Mouse (Mus musculus): ENCODE data around the gene Grin1. TPM values are rescaled to one million over a fixed set of nuclear protein-coding genes. Genes with fewer than 3 reads are reported as not detected.

Grin1 gene
- polyA plus RNA-seq, 1 experiment from 2014 or later = 0.93 TPM

DNA sequence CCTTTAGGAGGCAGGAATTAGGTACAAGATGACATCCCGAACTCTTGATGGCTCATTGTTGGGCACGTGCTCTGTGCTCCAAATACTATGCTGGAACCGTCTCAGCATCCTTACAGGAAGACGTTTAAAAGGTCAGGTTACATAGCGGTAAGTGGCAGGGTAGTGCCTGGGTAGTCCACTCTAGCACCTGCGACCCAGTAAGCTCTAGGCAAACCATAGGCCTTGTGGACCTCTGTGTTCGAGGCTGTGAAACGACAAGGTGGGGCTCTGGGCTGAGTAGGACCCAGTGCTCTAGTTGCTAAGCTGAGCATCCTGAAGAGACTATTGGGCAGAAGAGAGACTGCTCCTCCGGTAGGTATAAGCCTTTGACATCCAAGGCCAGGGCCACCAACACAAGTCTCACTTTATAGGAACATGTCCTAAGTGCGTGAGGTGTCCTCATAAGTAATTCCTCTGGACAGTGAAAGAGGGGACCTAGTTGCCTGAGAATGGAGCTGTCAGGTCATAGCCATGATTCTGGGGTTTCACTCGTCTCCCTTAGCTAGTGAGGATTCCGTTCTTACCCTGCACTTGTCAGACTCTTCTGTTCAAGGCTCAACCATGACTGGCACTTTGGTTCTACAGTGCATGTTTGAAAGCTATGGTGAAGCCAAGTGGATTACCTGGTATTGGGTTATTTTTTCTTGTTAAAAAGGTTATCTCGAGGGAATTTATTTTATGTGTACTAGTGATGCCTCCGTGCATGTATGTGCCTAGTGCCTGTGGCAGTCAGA is 13.2 kb downstream of the Grin1 start:
- 49% methylated on average over 14 of the region's 14 CpGs for WGBS
- H3K27ac ChIP-seq = no peak overlapping the region
- no peaks in the 10 kb centered on the region for H3K9me3 ChIP-seq
- no peak for DNase-seq (ENCODE audit: low spot score)
- H3K36me3 ChIP-seq = no peaks in the 10 kb centered on the region
- H3K27me3 ChIP-seq (ENCODE audit: insufficient read depth, poor library complexity, severe bottlenecking) = peaks cover 87% of the 10 kb centered on the region
- H3K4me3 ChIP-seq = peak overlapping the region; percentile 60
- H3K4me1 ChIP-seq = peaks cover 9% of the 10 kb centered on the region

DNA sequence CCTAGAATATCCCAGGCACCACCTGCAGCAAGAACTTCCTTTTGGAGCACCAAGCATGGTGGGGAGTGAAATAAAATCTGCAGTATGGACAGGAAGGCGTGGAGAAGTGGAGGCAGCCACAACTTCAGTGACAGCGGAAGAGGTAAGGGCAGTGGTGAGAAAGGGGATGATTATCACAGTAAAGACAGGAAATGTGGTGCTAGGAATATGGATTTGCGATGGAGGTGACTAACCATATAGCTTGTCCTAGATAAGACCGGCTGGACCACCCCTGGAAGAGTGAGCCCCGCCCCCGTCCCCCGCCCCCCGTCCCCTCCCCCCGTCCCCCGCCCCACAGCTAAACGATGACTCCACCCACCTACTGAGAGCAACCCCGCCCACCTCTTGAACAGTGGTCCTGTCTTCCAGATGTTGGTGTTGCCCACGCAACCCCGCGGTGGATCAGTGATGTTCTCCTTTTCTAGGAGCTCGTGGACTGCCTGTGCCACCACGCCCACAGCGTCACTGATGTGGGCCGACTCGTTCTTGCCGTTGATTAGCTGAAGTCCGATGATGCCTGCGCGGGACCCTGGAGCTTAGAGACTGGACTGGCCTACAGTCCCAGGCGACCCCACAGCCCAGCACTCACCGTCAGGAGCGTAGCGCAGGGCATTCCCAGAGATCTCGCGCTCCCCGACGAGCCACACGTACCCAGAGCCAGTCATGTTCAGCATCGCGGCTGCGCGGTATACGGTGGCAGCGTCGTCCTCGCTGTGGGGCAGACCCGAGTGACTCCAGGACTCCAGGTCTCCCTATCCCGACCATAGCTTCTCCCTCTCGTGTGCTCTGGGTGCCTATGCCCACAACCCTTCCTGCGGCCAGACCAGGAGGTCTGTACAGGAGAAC is 14.1 kb downstream of the Grin1 start:
- Histone ChIP-seq H3K27me3 (ENCODE audit: insufficient read depth, poor library complexity, severe bottlenecking) (peaks cover 79% of the 10 kb centered on the region), H3K36me3 (no peaks in the 10 kb centered on the region), H3K4me3 (peak overlapping the region; percentile 60), H3K4me1 (peaks cover 9% of the 10 kb centered on the region), H3K27ac (no peak overlapping the region), H3K9me3 (no peaks in the 10 kb centered on the region)
- WGBS = 3% methylated on average over 45 of the region's 45 CpGs
- no peak for DNase-seq (ENCODE audit: low spot score)

DNA sequence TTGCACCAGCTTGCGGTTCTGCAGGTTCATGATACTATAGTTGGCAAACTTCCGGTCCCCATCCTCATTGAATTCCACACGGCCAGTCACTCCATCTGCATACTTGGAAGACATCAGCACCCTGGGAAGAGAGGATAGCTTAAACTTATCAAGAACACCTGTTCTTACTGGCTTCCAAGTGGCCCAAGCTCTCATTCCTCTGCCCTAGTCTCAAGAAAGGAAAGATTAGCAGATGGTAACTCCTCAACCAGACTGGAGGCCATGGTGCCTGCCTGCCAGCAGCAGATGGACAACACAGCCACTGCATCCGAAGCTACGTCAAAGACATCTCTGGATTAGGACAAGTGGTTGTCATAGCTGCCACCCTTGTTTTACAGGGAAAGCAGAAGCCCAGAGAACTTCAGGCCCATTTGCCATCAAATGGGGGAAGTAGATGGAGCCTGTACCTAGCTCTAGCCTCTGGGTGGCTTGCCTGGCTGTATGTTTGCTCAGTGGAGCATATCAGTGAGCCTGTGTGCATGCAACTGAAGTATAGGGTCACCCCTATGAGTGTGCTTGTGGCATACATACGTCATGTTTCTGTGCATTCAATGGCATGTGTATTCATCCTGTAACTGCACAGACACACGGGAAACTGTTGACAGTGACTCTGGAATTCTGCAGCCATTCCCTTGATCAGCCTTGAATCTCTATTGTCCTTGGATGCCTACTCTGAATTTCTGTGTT is 14.9 kb downstream of the Grin1 start:
- H3K36me3 ChIP-seq = no peaks in the 10 kb centered on the region
- no peaks in the 10 kb centered on the region for H3K9me3 ChIP-seq
- H3K27ac ChIP-seq = no peak overlapping the region
- peaks cover 9% of the 10 kb centered on the region for H3K4me1 ChIP-seq
- DNase-seq (ENCODE audit: low spot score) = no peak
- H3K4me3 ChIP-seq = peak overlapping the region; percentile 60; the same call in 1 of the 2 replicates
- peaks cover 70% of the 10 kb centered on the region for H3K27me3 ChIP-seq (ENCODE audit: insufficient read depth, poor library complexity, severe bottlenecking)
- 66% methylated on average over 7 of the region's 7 CpGs for WGBS

DNA sequence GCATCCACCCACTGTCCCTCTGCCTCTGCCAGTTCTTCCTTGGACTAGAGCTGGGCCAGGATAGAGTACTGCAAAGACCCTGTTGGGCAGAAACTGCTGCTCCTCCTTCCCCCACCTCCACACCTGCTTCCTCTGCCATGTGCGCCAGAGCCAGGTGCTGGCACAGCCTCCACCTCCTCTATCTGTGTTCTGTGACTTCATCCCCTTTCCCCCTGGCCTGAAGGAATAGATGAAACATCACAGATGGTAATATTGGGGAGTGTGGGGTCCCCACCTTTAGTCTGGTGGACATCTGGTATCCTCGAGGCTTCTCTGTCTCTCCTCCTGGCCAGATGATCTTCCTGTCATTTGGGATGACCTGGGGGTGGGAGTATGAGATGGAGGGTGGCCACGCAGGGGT is 15.5 kb downstream of the Grin1 start:
- Histone ChIP-seq H3K4me3 (no peak overlapping the region), H3K9me3 (no peaks in the 10 kb centered on the region), H3K36me3 (no peaks in the 10 kb centered on the region), H3K4me1 (peaks cover 9% of the 10 kb centered on the region), H3K27ac (no peak overlapping the region), H3K27me3 (ENCODE audit: insufficient read depth, poor library complexity, severe bottlenecking) (peaks cover 70% of the 10 kb centered on the region)
- WGBS = 55% methylated on average over 3 of the region's 3 CpGs
- no peak for DNase-seq (ENCODE audit: low spot score)

DNA sequence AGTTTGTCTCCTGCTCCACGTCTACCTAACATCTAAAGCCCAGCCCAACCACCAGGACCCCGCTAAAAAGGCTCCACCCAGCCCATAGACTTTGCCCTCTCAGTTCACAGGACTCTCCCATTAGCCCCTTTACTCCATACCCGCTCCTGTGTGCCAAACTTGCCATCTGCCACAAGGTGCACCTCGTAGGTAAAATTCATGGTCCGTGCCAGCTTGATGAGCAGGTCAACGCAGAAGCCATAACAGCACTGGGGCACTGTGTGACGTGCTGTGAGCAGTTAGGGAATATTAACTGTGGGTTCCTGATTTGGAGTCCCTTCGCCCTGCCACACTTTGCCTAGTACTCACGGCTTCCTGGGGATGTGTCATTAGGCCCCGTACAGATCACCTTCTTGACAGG is 20.9 kb downstream of the Grin1 start:
- Histone ChIP-seq H3K27me3 (ENCODE audit: insufficient read depth, poor library complexity, severe bottlenecking) (peaks cover 70% of the 10 kb centered on the region), H3K36me3 (no peaks in the 10 kb centered on the region), H3K27ac (no peak overlapping the region), H3K4me1 (no peaks in the 10 kb centered on the region), H3K4me3 (no peak overlapping the region), H3K9me3 (no peaks in the 10 kb centered on the region)
- no peak for DNase-seq (ENCODE audit: low spot score)
- WGBS = 76% methylated on average over 10 of the region's 10 CpGs

DNA sequence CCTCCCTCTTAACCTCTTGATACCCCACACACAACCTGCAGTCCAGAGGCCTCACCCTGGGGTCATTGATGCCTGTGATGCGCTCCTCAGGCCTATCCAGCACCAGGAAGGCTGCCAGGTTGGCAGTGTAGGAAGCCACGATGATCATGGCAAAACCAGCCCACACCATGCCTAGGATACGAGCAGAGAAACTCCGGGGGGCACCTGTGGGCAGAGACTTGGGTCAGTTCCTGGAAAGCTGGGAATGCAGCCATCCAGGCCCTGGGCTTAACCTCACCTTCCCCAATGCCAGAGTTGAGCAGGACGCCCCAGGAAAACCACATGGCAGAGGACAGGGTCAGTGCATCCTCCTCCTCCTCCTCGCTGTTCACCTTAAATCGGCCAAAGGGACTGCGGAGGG is 21.9 kb downstream of the Grin1 start:
- Histone ChIP-seq H3K27me3 (ENCODE audit: insufficient read depth, poor library complexity, severe bottlenecking) (peaks cover 74% of the 10 kb centered on the region), H3K4me1 (peaks cover 6% of the 10 kb centered on the region), H3K9me3 (no peaks in the 10 kb centered on the region), H3K4me3 (no peak overlapping the region), H3K27ac (no peak overlapping the region), H3K36me3 (no peaks in the 10 kb centered on the region)
- no peak for DNase-seq (ENCODE audit: low spot score)
- 67% methylated on average over 8 of the region's 8 CpGs for WGBS

DNA sequence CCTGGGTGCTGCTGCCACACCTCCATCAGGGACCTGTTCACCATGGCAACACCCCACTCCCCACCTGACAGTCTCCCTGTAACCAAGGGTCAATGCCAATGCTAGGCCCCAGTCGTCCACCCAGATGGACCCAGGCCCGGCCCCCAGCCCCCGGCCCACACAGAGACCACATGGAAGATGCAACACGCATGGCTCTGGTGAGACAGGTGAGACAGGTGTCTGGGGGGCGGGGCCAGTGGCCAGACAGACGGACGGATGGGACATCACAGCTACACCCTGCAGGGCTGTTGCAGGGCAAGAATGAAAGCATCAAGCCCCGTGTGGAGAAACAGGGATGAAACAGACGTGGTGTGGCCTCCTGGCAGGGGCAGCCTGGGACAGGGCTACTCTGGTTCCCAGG is 25.3 kb downstream of the Grin1 start:
- peaks cover 100% of the 10 kb centered on the region for H3K27me3 ChIP-seq (ENCODE audit: insufficient read depth, poor library complexity, severe bottlenecking)
- DNase-seq (ENCODE audit: low spot score) = no peak
- no peaks in the 10 kb centered on the region for H3K9me3 ChIP-seq
- H3K4me3 ChIP-seq = no peak overlapping the region
- 66% methylated on average over 9 of the region's 9 CpGs for WGBS
- peaks cover 28% of the 10 kb centered on the region for H3K4me1 ChIP-seq
- H3K27ac ChIP-seq = no peak overlapping the region
- H3K36me3 ChIP-seq = no peaks in the 10 kb centered on the region

DNA sequence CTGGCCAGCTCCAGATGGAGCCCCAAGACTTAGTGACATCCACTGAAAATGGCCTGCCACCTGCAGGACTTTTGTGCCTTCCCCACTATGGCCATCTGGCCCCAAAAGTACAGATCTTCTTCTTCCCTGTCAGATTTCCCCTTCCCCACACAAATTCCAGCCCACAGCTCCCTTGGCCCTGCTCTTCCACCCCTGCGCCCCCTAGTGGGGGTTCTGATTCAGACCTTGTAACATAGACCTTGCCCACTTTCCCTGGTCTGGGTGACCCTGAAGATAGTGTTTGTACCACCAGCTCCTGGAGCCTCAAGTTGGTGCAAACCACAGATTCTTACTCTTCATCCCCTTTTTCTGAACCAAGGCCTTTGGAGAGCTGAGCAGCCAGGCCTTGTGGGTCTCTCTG is 26.1 kb downstream of the Grin1 start:
- Histone ChIP-seq H3K9me3 (no peaks in the 10 kb centered on the region), H3K4me1 (peaks cover 28% of the 10 kb centered on the region), H3K27me3 (ENCODE audit: insufficient read depth, poor library complexity, severe bottlenecking) (peaks cover 100% of the 10 kb centered on the region), H3K36me3 (no peaks in the 10 kb centered on the region), H3K4me3 (no peak overlapping the region), H3K27ac (no peak overlapping the region)
- no peak for DNase-seq (ENCODE audit: low spot score)
- WGBS = 0% methylated on average over 1 of the region's 1 CpGs

DNA sequence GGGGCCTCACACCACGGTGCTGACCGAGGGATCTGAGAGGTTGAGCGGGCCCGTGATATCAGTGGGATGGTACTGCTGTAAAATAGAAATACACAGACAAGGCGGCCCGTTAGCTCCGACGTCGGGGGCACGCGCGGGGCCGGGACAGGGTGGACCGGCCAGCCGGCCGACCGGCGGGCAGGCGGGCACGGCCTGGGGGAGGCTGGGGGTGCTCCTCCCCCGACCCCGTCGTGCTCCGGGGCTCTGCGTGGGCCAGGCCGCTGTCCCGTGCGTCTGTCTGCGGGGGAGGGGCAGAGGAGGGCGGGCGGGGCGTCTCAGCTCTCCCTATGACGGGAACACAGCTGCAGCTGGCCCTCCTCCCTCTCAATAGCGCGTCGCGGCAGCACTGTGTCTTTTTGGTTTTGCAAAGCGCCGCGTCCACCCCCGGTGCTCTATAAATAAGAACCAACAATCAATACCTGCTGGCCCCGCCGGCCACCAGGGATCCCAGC is 26.9 kb downstream of the Grin1 start:
- DNase-seq (ENCODE audit: low spot score) = no peak
- no peaks in the 10 kb centered on the region for H3K36me3 ChIP-seq
- peak overlapping the region; percentile 50 for H3K4me3 ChIP-seq
- H3K4me1 ChIP-seq = peaks cover 28% of the 10 kb centered on the region
- no peak overlapping the region for H3K27ac ChIP-seq
- WGBS = 7% methylated on average over 41 of the region's 43 CpGs
- peaks cover 100% of the 10 kb centered on the region for H3K27me3 ChIP-seq (ENCODE audit: insufficient read depth, poor library complexity, severe bottlenecking)
- no peaks in the 10 kb centered on the region for H3K9me3 ChIP-seq

DNA sequence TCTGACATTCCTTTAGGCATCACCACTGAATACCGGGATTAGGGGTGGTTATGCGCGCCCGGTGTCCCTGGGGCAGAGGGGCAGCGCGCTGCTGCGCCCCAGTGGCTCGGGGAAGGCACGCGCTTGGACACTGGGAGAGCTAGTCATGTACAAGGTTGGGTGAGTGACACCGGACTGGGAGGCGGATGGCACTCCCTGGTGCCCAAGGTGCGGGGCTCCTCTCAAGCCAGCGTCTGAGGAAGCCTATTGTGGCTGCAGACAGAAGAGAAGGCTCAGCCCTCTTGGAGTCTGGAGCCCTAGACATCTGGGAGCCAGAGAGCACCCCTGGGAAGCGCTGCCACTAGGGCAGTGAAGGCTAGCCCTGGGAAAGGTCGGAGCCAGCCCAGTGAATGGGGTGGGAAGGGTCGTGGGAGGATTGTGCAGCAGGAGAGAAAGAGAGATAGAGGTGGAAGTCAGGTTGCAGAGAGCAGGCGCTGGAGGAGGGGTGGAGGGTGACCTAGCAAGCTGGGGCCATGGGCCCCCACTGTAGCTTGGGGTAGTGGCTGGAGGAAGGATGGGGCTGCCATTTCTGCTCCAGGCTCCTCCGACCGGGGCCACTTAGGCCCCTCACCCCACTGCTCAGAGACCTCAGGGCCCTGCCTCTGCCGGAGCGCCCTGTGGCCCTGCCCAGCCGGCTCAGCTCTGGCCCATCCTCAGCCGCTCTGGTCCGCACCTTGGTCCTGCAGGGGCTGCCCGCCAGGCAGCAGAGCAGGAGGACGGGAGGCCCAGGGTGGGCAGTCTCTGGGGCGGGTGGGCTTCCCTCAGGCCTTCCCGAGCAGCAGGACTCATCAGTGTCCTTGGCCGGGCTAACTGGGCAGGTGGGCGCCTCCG is 27.6 kb downstream of the Grin1 start:
- Histone ChIP-seq H3K9me3 (no peaks in the 10 kb centered on the region), H3K4me1 (peaks cover 28% of the 10 kb centered on the region), H3K27ac (no peak overlapping the region), H3K4me3 (peak overlapping the region; percentile 50), H3K36me3 (no peaks in the 10 kb centered on the region), H3K27me3 (ENCODE audit: insufficient read depth, poor library complexity, severe bottlenecking) (peaks cover 100% of the 10 kb centered on the region)
- DNase-seq (ENCODE audit: low spot score) = no peak
- 8% methylated on average over 32 of the region's 32 CpGs for WGBS

DNA sequence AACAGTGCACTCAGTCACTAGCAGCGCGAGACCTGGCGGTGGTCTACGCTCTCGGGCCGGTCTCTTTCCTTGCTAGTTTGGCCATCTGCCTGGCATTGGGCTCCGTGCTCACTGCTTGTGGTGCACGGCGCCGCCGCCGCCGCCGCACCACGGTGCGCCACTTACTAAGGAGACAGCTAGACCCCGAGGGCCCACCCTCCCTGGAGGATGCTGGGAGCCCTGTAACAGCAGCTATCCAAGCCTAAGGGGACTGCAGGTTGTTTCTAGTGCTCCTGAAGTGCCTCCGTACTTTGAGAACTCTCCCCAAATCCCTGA is 28.2 kb downstream of the Grin1 start:
- Histone ChIP-seq H3K36me3 (peaks cover 6% of the 10 kb centered on the region), H3K27ac (no peak overlapping the region), H3K4me3 (peak overlapping the region; percentile 36), H3K27me3 (ENCODE audit: insufficient read depth, poor library complexity, severe bottlenecking) (peaks cover 100% of the 10 kb centered on the region), H3K4me1 (peaks cover 28% of the 10 kb centered on the region), H3K9me3 (no peaks in the 10 kb centered on the region)
- under 1% methylated on average over 18 of the region's 18 CpGs for WGBS
- DNase-seq (ENCODE audit: low spot score) = no peak

DNA sequence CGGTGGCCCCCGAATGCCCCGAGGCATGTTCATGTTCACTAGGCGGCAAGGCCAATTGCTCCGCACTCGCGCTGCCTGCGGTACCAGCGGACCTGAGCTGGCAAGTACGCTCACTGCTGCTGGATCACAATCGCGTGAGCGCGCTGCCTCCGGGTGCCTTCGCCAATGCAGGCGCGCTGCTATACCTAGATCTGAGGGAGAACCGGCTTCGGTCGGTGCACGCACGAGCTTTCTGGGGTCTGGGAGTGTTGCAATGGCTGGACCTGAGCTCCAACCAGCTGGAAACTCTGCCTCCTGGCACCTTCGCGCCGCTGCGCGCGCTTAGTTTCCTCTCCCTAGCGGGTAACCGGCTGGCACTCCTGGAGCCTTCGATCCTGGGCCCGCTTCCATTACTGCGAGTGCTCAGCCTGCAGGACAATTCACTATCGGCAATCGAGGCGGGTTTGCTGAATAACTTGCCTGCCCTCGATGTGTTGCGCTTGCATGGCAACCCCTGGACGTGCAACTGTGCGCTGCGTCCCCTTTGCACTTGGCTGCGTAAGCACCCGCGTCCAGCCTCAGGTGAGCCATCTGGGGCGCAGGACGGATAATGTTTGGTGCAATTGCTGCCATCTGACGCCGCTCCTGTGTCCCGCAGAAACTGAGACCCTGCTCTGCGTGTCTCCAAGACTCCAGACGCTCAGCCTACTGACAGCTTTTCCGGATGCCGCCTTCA is 28.7 kb downstream of the Grin1 start:
- Histone ChIP-seq H3K36me3 (peaks cover 11% of the 10 kb centered on the region), H3K4me3 (peak overlapping the region; percentile 36), H3K9me3 (no peaks in the 10 kb centered on the region), H3K4me1 (peaks cover 28% of the 10 kb centered on the region), H3K27me3 (ENCODE audit: insufficient read depth, poor library complexity, severe bottlenecking) (peaks cover 96% of the 10 kb centered on the region), H3K27ac (no peak overlapping the region)
- DNase-seq (ENCODE audit: low spot score) = no peak
- WGBS = 3% methylated on average over 54 of the region's 54 CpGs
